Mouse (Mus musculus): ENCODE data around the gene Olfr248. TPM values are rescaled to one million over a fixed set of nuclear protein-coding genes. Genes with fewer than 3 reads are reported as not detected.

The Olfr248 gene
- polyA plus RNA-seq, 1 experiment from 2014 or later = not detected

GRCm38 (mm10) chr1:174427402-174427801 lies 36.6 kb downstream of the Olfr248 start:
- ATAC-seq (ENCODE audit: insufficient number of reproducible peaks, low FRiP score, low TSS enrichment, low read depth) = no peak
- no peak overlapping the region for H3K4me3 ChIP-seq (ENCODE audit: low read depth, low read length)
- 83% methylated on average over 1 of the region's 1 CpGs for WGBS

DNA sequence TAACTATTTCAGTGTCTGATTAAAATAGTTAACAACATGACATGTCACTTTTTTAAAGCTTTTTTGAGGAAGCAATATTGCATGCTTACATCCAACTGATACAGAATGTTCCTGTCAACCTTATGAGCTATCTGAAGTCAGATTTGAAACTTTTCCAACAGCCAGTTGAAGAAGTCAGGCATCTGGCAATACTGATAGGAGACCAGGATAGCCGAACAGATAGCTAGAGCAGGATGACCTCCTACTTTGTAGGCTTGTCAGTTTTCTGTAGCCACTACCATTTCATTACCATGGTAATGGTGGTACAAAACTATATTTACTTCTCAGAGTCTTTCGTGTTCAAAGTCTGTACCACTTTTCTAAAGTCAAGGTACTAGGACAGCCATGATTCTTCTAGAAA lies 37.6 kb downstream of the Olfr248 start:
- DNase-seq (ENCODE audit: low spot score) (no peak), ATAC-seq (ENCODE audit: insufficient number of reproducible peaks, low FRiP score, low TSS enrichment, low read depth) (no peak)
- no peak overlapping the region for H3K4me3 ChIP-seq (ENCODE audit: low read depth, low read length)
- H3K4me1 ChIP-seq (ENCODE audit: control insufficient read depth, insufficient read depth, low read length) = no peaks in the 10 kb centered on the region
- WGBS = 79% methylated on average over 2 of the region's 2 CpGs
- no peak overlapping the region for H3K27ac ChIP-seq (replicated peaks; ENCODE audit: low read depth, low read length)
- H3K27me3 ChIP-seq (ENCODE audit: control insufficient read depth, insufficient read depth, low read length) = no peaks in the 10 kb centered on the region
- no peaks in the 10 kb centered on the region for H3K36me3 ChIP-seq (ENCODE audit: control insufficient read depth, insufficient read depth, low read length)
- H3K9me3 ChIP-seq (ENCODE audit: control insufficient read depth, low read length) = no peaks in the 10 kb centered on the region
- H3K4me2 ChIP-seq (ENCODE audit: low read depth, severe bottlenecking) = no peak overlapping the region
- H3K9ac ChIP-seq (ENCODE audit: low read length) = no peak overlapping the region

More at GRCm38 (mm10) chr1:174427402-174427801, 36.6 kb downstream of the Olfr248 start:
- Histone ChIP-seq H3K36me3 (ENCODE audit: control insufficient read depth, insufficient read depth, low read length) (no peaks in the 10 kb centered on the region), H3K4me2 (ENCODE audit: low read depth, severe bottlenecking) (no peak overlapping the region), H3K9ac (ENCODE audit: low read length) (no peak overlapping the region), H3K9me3 (ENCODE audit: control insufficient read depth, low read length) (no peaks in the 10 kb centered on the region), H3K4me1 (ENCODE audit: control insufficient read depth, insufficient read depth, low read length) (no peaks in the 10 kb centered on the region), H3K27me3 (ENCODE audit: control insufficient read depth, insufficient read depth, low read length) (no peaks in the 10 kb centered on the region), H3K27ac (replicated peaks; ENCODE audit: low read depth, low read length) (no peak overlapping the region)
- DNase-seq (ENCODE audit: low spot score) = no peak

GRCm38 (mm10) chr1:174434121-174434520 lies 43.3 kb downstream of the Olfr248 start:
- Histone ChIP-seq H3K36me3 (ENCODE audit: control insufficient read depth, insufficient read depth, low read length) (no peaks in the 10 kb centered on the region), H3K27ac (replicated peaks; ENCODE audit: low read depth, low read length) (no peak overlapping the region), H3K4me3 (ENCODE audit: low read depth, low read length) (no peak overlapping the region), H3K9me3 (ENCODE audit: control insufficient read depth, low read length) (no peaks in the 10 kb centered on the region), H3K27me3 (ENCODE audit: control insufficient read depth, insufficient read depth, low read length) (no peaks in the 10 kb centered on the region), H3K9ac (ENCODE audit: low read length) (no peak overlapping the region), H3K4me1 (ENCODE audit: control insufficient read depth, insufficient read depth, low read length) (no peaks in the 10 kb centered on the region), H3K4me2 (ENCODE audit: low read depth, severe bottlenecking) (no peak overlapping the region)
- DNase-seq (ENCODE audit: low spot score) = no peak
- no peak for ATAC-seq (ENCODE audit: insufficient number of reproducible peaks, low FRiP score, low TSS enrichment, low read depth)
- 26% methylated on average over 1 of the region's 1 CpGs for WGBS

Other genes starting within 250 kb of the Olfr248 start
- not detected in 2 replicates for gene Olfr420, start 235.4 kb upstream of the Olfr248 start, polyA plus RNA-seq (2014; fragmentation: Nextera tagmentation; extraction: Ambion mirVana)
- gene Spta1, start 218.3 kb upstream of the Olfr248 start, polyA plus RNA-seq (2014; fragmentation: Nextera tagmentation; extraction: Ambion mirVana) = 1.8 and 1.9 TPM in 2 replicates
- gene Olfr419, start 139.0 kb upstream of the Olfr248 start, polyA plus RNA-seq (2014; fragmentation: Nextera tagmentation; extraction: Ambion mirVana) = not detected in 2 replicates
- not detected in 2 replicates for gene Mptx1, start 60.5 kb upstream of the Olfr248 start, polyA plus RNA-seq (2014; fragmentation: Nextera tagmentation; extraction: Ambion mirVana)
- gene Olfr417, start 25.9 kb upstream of the Olfr248 start, polyA plus RNA-seq (2014; fragmentation: Nextera tagmentation; extraction: Ambion mirVana) = not detected in 2 replicates
- gene Olfr414, start 33.0 kb downstream of the Olfr248 start, polyA plus RNA-seq (2014; fragmentation: Nextera tagmentation; extraction: Ambion mirVana) = not detected in 2 replicates
- gene Olfr220, start 51.0 kb downstream of the Olfr248 start, polyA plus RNA-seq (2014; fragmentation: Nextera tagmentation; extraction: Ambion mirVana) = not detected in 2 replicates
- 1.2 and 1.3 TPM in 2 replicates for gene Fmn2, start 110.8 kb downstream of the Olfr248 start, polyA plus RNA-seq (2014; fragmentation: Nextera tagmentation; extraction: Ambion mirVana)

Measured in limb, embryonic 11.5 days (tissue).